Mouse (Mus musculus): Measurements from ENCODE around the gene Zbtb8a.
"Not testable (repeated sequence)": the region's sequence is repeated elsewhere in the genome, so short reads cannot be mapped to it uniquely, and the experiment has no call there.

The Zbtb8a gene

DNA sequence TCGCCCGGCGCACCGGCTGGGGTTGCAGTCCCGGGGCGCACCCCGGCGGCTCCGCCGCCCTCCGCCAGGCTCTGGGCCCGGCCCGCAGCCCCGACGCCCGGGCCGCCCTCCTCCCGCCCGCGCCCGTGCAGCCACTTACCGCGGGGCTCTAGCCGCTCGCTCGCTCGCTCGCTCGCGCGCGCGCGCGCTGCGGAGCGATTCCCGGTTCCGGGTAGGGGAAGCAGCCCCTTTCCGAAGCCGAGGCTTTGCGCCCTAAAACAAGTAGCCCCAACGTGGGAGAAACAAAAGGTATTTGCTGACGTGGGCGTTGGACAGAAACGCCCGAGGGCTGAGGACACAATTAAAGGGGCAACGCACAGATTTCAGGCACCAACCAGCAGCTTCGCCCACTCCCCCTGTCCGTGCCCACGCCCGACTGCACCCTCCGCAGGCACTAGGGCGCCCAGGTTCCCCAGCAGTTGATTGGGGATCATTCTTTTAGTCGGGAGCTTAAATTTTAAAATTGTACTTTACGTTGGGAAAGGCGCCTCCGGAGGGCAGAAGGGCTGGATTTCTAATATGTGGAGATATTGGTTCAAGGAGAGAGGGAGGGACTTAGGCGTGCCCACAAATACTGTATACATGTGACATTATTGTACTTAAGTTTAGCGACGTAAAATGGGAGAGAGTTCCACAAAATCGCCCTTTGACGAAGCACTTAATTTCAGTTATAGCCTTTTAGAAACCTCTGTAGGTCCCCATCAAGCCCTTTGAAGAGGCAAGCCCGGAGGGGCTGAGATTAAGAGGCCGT lies at the start of gene Zbtb8a:
Gene Zbtb8a, minus strand, starts transcription at position 516 of the 790 bp plus-strand sequence.
- peak; percentile 95 for DNase-seq

DNA sequence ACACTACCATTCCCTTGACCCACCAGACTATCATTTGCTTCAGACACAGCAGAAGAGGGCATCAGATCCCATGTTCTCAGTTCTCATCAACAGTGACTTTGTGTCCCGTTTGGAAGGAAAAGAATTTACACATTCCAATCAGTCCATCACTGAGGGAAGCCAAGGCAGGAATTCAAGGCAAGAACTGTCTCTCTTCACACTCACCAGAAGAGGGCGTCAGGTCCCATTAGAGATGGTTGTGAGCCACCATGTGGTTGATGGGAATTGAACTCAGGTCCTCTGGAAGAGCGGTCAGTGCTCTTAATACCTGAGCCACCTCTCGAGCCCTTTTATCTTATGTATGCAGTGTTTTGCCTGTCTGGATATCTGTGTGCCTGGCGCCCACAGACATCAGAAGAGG lies 40.4 kb upstream of the Zbtb8a start:
- no peak for DNase-seq

DNA sequence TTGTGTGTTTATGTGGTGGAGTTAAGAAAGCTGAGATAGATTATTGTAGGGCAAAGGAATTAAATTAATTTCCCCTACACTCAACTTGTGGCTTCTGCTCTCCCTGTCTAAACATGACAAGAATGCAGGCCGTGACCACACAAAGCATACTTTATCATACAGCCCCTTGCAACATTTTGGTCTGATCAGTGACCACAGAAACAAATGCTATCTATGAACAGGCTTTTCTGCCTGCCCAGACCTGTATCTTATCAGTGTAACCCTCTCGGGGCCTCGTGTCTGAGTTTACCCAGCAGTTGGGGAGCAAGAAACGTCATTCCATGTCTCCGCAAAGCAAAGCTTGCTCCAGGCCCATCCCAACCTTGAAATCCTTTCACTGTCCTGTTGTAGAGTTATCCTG lies 38.6 kb upstream of the Zbtb8a start:
- no peak for DNase-seq

DNA sequence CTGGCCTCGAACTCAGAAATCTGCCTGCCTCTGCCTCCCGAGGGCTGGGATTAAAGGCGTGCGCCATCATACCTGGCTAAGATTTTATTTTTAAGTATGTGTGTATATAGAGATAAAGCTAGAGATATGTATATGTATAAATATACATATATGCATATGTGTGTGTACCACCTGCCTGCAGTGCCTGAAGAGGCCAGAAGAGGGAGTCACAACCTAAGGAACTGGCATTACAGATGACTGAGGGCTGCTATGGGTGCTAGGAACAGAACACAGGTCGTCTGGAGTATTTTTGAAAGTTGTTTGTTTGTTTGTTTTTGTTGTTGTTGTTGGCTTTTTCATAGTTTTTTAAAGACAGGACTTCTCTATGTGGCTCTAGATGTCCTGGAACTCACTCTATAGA lies 38.0 kb upstream of the Zbtb8a start:
- no peak for DNase-seq

DNA sequence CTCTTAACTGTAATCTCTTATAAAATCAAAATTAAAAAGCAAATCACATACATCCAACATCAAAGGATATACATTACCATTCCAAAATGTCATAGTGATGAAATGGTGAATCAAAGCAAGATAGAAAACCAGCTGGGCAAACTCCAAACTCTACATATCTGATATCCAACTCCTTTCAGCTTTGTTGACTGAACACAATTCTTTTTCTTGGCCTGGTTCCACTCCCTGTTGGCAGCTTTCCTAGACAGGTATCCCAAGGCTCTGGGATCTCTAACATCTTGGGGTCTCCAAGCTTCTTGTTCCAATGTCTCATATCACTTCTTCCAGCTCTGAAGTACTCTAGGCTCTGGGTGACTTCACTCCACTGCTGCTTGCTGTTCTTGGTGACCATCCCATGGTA lies 33.1 kb upstream of the Zbtb8a start:
- DNase-seq, result no peak

DNA sequence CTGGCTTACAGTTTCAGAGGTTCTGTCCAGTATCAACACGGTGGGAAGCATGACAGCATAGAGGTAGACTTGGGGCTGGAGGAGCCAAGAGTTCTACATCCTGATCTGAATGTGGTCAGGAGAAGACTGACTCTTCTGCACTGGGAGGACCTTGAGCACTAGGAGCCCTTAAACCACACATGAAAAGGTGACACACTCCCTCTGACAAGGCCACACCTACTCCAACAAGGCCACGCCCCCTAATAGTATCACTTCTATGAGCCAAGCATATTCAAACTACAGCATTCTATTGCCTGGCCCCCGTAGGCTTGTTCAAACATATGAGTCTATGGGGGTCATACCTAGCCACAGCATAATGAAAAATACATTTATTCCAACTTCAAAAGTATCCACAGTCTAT lies 32.6 kb upstream of the Zbtb8a start:
- not testable (repeated sequence) for DNase-seq

DNA sequence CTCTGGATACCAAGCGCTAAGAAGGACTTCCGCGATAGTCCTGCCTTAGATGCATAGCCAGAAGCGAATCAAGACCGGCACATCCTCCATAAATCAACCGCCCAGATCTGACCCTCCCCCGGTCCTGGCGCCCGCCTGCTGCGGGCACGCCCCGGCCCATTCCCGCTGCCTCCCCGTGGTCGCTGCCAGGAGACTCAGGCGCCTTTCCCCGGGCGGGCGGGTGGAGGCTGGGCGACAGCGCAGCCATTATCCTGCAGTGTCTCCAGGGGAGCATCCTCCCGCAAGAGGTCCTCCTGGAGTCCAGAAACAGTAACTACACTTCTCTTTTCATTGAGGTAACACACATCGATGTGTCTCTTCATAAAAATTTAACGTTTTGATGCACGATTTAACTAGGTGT lies 28.5 kb upstream of the Zbtb8a start:
- DNase-seq, result peak; percentile 96

DNA sequence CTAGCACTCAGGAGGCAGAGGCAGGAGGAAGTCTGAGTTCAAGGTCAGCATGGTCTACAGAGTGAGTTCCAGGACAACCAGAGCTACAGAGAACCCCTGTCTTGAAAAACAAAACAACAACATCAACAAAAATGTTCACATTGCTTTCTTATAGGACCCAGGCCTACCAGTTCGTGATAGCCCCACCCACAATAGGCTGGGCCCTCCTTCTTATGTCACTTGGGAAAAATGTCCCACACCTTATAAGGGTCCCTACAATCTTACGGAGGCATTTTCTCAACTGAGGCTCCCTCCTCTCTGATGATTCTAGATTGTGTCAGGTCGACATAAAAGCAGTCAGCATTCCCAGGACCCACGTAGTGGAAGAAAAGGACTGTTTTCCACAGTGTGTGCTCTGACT lies 21.9 kb upstream of the Zbtb8a start:
- no peak for DNase-seq

DNA sequence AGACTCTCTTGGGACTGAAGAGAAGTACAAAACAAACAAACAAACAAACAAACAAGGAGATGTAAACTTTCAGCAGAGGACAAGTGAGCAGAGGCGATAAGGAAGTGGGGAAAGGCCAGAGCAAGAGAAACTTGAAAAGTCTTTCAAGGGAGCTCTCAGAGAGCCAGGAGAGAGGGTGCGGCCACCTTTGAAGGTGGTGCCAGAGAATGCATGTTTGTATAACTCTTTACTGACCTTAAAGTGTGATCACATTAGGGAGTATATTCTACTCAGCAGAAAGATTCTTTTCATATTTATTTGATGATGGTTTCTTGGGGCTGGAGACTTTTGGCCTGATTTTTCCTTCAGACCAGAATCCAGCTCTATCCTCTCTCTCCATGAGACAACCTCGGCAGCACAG lies 19.0 kb upstream of the Zbtb8a start:
- DNase-seq, result no peak

DNA sequence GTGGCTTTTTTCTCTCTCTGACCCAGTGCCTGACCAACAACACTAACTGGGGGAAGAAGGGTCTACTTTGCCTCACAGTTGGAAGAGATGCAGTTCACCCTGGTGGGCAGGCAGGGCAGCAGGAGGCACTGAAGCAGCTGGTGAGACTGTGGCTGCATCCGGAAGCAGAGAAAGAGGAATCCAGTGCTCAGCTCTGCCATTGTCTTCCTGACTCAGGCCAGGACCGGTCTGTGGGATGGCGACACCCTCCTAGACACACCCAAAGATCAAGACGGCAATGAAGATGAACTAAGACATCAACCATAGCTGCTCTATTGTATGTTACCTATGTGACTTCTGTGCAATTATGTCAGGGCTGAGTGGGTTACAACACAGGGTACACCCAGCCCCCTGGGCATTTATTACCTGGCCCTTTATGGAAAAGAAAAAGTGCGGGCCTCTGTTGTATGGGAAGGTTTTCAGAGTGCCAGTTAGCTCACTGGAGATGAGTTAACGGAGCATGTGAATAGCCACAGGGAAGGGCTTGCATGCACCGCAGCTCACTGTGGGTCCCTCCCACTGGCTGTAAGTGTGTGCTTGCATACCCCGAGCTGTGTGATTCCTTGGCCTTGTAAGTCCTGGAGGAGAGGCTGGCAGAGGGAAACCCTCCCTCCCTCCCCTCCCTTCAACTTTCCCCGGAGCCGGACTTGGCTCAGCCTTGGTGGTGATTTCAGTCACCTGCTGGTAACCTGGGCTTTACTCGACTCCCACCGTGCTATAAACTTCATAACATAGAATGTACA lies 16.4 kb upstream of the Zbtb8a start:
- no peak for DNase-seq

DNA sequence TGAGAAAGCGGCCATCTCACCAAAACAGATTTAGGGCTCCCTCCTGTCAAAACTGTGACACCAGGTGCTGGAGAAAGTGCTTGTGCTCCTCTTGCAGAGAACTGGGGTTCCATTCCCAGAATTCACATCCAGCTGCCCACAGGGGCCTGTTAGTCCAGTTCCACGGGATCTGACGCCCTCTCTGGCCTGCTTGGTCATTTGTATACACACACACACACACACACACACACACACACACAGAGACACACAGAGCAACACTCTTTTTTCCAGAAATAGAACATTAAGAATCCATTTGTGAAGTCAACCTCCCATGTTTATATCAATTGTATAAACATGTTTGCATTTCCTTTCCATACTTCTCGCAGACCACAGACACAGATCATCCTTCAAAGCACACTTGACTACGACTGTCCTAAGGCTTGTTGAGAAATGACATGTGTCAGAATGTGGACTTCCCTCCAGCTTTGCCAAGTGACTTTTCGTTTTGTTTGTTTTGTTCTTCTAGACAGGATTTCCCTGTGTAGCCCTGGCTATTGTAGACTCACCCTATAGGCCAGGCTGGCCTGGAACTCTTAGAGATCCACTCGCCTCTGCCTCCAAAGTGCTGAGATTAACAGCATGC lies 13.1 kb upstream of the Zbtb8a start:
- no peak for DNase-seq

DNA sequence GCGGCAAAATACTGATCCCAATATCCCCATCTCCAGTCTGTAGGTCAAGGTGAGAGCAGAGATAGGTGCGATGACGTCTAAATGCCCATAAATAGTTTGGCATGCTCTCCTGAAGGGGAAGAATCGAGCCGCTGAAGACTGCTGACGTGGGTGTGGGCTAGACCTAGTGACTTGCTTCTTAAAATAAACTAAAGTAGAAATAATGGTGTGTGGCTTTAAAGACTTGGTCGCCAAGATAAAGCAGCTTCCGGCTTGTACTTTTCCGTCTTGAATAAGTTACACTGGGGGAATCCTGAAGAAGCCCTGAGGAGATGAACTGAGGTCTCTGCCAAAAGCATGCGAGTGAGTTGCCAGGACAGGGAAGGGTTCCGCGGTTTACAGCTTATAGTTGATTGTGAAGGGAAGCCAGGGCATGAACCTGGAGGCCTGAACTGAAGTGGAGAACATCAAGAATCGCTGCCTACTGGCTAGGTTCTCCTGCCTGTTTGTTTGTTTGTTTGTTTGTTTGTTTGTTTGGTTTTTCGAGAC lies 12.4 kb upstream of the Zbtb8a start:
- peak; percentile 91 for DNase-seq

DNA sequence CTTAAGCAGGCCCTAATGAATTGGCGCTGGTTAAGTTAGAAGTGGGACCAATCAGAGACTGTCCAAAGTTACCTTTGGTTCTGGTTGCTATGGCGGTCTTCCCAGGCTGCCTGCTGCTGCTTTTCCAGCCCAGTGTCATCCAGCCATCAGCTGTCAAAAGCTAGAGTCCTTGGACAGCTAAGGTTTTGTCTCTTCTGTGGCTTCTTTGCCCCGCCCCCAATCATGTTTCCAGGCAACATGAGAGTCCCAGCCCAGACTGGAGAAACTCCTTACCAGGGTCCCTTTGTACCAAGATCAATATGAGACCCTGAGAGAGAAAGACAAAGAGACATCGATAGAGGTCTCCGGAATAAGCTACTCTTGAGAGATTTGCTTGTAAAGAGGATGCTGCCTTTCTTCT lies 10.5 kb upstream of the Zbtb8a start:
- DNase-seq, result no peak

DNA sequence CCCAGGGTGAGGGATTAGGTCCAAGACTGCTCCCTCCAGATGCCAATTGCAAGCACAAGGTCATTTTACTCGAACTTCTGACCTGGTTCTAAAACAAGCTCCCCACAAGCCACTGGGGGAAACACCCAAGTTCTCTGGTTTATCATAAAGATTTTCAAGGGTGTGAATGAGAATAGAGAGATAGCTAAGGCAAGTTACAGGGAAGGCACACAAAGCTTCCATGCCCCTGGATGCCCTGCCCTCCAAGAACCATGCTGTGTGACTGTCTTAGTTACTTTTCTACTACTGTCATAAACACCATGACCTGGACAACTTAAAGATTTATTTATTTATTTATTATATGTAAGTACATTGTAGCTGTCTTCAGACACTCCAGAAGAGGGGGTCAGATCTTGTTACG lies 9.1 kb upstream of the Zbtb8a start:
- no peak for DNase-seq

DNA sequence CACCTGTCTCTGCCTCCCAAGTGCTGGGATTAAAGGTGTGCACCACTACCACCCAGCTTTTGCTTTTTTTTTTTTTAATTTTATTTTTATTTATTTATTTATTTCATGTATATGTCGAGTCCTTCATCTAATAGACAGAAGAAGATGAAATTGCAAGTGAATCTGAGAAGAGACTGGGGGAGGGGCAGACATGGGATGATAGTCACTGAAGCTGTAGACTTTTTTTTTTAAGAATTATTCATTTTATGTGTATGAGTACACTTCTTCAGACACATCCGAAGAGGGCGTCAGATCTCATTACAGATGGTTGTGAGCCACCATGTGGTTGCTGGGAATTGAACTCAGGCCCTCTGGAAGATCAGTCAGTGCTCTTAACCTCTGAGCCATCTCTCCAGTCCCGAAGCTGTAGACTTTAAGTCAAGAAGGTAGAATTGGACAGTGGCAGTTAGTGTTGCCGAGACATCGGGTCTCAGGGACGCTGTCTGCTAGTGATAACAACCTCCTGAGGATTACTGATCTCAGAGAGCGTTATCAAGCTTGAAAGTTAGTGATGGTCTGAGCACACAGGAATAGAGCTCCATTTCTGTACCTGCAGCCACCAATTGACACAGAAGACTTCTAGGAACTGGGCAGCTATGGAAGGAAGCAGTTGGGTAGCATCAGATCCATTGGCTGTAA lies 8.5 kb upstream of the Zbtb8a start:
- DNase-seq, result no peak

DNA sequence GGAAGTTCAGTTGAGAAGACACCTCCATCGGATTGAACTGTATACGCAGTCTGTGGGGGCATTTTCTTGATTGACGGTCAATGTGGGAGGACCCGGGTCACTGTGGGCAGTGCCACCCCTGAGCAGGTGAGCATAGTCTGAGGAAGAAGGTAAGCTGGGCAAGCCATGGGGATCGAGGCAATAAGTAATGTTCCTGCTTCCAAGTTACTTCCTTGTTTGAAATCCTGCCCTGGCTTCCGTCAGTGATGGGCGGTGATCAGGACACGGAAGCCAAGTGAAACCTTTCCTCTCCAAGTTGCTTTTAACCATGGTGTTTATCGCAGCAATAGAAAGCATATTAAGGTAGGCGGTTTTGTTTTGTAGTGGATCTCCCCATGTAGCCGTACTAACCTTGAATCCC lies 7.8 kb upstream of the Zbtb8a start:
- peak; percentile 91 for DNase-seq

DNA sequence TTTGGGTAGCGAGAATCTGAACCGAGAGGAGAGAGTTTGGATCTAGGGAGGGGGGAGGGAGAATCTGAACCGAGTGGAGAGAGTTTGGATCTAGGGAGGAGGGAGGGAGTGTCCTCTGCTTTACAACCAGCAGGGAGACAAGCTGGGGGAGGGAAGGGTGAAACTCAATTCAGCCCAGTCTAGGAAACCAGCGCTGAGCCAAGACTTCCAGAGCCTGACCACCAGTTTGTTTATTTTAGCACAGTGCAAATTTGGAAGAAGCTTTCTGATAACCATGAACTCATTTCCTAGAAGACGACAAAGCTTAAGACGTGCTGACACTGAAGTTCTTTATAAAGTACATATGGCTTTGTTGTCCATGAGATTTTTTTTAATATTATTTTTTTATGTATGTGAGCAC lies 6.5 kb upstream of the Zbtb8a start:
- peak; percentile 97 for DNase-seq

DNA sequence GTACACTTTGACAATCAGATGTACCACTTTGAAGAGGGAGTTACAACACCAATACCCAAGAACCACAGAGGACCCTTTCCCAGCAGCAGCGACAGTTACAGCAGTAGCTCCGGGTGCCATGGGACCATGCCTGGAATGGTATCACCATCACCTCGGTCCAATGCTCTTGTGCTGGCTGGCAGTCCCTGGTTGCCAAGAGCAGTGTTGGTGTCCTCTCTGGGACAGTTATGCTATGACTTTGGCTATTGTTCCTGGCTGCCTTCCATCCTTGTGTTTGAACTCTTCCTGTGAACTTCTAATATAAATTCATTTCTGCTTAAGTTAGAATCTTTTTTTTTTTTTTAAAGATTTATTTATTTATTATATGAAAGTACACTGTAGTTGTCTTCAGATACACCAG lies 5.7 kb upstream of the Zbtb8a start:
- DNase-seq, result no peak

DNA sequence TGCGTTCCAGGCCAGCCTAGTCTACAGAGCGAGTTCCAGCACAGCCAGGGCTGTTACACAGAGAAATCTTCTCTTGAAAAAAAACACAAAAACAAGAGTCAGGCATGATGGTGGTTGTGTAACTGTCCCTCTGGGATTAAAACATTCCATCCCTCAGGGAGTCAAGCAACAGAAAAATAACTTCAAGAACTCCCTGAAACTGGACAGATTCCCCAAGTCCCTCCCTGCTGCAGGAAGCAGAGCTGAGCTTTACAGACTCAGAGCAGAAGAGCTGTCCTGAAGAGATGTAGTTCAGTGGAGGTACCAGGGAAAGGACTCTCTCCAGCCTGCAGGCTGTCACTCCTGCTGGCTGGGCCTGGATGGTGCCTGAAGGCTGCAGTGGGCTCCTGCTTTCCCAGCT lies 4.6 kb upstream of the Zbtb8a start:
- peak; percentile 96 for DNase-seq

DNA sequence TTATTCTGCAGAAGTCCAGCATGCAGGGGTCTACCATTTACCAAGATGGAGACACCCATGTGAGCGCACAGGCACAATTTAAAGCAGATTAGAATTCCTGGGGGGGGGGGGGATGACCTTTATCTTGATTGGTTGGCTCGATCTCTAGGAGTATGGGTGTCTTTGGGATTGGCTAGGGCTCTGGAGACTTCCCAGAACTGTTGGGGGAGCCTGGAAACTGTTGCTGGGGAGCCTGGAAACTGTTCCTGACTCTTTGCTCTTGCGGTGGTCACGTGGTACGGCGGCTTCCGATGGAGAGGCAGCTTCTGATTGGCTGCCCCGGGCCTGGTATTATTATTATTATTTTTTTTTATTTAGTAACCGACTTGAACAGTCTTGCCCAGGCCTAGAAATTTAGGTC lies 4.1 kb upstream of the Zbtb8a start:
- DNase-seq, result no peak

DNA sequence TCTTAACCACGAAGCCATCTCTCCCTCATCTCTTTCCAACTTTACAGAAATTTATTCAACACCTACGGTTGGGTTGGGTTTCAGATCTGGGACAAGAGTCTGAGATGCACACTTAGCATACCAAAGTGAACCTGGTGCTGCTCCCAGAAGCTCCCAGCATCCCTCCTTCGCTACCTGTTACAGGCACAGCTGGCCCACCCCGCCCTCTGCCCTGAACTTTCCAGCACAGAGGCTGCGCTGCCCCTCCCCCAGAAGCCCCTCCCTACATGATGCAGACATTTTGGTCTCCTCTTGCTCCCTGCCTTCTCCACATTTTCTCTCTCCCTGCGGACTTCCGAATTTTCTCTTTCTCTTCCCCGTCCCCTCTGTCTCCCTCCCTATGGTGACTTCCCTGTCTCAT lies 3.2 kb upstream of the Zbtb8a start:
- DNase-seq, result no peak

DNA sequence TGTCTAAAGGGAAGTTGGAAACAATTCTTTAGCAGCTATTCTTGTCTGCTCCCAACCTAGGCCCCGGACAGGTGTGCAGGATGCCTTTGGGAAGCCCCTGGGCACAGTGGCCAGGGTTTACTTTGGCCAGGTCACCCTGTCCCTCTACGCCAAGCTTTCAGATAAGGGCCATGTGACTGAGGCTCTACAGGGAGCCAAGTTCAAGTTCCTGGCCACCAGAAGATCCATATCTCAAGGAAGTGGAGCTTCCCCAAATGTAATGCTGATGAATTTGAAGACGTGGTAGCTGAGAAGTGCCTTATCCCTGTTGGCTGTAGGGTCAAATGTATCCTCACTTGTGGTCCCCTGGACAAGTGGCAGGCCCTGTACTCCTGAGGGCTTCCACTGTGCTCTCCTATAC lies 1.9 kb upstream of the Zbtb8a start:
- DNase-seq, result no peak

DNA sequence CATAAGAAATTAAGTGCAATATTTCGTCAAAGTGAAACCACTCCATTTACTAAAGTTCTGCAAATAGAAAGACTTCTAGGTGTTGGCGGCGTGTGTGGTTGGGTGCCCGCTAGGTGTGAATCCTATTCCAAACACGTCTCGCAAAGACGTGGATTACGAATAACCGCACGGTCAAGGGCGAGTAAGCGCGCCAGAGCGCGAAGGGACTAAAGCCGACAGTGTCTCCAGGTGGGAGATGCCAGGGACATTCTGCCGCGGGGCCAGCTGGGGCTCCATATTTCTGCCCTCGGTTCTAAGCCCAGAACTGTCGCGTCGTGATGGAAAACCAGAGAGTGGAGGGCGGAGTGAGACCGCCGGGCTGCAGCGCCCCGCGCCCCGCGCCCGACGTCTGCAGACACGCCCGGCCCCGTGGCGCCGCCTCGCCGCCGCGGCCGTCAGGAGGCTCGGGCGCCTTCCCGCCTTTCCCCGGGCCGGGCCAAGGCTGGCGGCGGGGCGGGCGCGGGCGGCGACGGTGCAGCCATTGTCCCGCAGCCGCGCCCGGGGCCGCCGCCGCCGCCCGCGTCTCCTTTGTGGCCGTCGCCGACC lies 863 bp downstream of the Zbtb8a start:
- DNase-seq, result peak; percentile 95
